Mouse (Mus musculus): ENCODE data around the gene Grid1. TPM values are rescaled to one million over a fixed set of nuclear protein-coding genes. Genes with fewer than 3 reads are reported as not detected.
A peak's percentile ranks its signal among the peaks of the same experiment; 100 is the strongest.

Grid1 gene
- not detected for polyA plus RNA-seq (2021)

DNA sequence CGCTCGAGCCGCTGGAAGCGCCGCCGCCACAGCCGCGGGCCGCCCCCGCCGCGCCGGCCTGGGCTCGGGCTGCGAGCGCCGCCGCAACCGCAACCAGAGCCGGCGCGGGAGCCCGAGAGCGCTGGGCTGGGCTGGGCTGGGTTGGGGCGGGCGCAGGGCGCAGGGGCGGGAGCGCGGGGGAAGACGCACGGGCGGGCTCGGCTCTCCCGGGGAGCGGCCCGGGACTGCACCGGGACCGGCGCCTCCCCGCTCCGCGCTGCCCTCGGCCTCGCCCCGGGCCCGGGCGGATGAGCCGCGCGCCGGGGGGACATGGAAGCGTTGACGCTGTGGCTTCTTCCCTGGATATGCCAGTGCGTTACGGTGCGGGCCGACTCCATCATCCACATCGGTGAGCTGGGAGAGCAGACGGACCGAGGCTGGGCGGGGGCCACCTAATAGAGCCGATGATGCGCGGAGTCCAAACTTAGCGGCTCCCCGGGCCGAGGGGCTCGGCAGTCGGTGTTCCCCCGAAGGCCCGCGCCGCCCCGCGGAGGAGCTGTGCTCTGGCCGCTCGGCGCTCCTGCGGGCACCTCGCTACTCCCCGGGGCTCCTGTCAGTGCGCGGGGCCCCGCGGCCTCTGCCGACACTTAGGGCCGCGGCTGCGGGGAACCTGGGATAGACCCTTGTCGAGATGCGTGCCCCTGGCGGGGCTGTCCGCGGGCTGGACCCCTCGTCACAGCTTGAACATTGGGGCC, at the start of gene Grid1:
Gene Grid1 (plus strand): TSS at position 190 of the 734 bp plus-strand sequence.
- ChIA-PET POLR2A (no interaction called here), CTCF (no interaction called here)
- DNase-seq (ENCODE audit: low read depth, low spot score) (no peak), ATAC-seq (no peak)
- TF ChIP-seq CTCF (IDR thresholded peaks at IDR 0.05): no peak
- in situ Hi-C loops (cut with MboI; ENCODE audit: low pct_unique_long_range_greater_than_20kb): loop anchor here (10.0 kb wide), 2 partner anchors 135 to 295 kb away; no protein-coding TSS in a partner anchor
- peaks cover 52% of the 10 kb centered on the region for H3K27me3 ChIP-seq

DNA sequence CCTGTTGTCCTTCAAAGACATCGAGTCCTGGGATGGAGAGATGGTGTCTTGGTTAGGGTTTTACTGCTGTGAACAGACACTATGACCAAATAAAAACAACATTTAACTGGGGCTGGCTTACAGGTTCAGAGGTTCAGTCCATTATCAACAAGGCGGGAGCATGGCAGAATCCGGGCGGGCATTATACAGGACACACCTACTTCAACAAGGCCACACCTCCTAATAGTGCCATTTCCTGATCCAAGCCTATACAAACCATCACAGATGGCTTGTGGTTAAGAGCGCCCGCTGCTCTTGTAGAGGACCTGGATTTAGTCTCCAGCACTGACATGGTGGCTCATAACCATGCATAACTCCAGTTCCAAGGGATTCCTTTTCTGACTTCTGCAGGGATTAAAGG, 49.4 kb upstream of the Grid1 start:
- peaks cover 5% of the 10 kb centered on the region for H3K27me3 ChIP-seq
- no peak for TF ChIP-seq CTCF (IDR thresholded peaks at IDR 0.05)
- DNase-seq (ENCODE audit: low read depth, low spot score): no peak
- no peak for ATAC-seq
- in situ Hi-C loops (cut with MboI; ENCODE audit: low pct_unique_long_range_greater_than_20kb): loop anchor here (5.0 to 10.0 kb wide), 2 partner anchors 148 to 336 kb away; no protein-coding TSS in a partner anchor
- ChIA-PET POLR2A (no interaction called here), CTCF (interaction anchor here (1.4 to 2.8 kb wide), 4 partner anchors 15 to 154 kb away, joined by 3 to 15 read pairs (median 5); no protein-coding TSS in a partner anchor)

DNA sequence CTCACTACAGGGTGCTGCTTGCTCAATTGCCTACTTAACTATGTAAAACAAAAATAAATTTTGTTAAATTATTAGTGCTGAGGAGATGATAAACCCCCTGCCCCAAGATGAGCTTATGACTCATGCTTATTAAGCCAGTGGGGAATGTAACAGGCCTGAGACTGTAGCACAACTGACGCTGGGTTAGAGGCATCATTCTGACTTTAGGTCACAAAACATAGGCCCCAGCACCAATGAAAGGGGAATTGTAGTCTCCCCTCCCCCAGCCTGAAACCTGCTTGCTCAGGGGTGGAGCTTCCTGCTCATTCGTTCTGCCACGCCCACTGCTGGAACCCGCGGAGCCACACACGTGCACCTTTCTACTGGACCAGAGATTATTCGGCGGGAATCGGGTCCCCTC, 48.3 kb upstream of the Grid1 start:
- H3K27me3 ChIP-seq: peaks cover 5% of the 10 kb centered on the region
- no peak for TF ChIP-seq CTCF (IDR thresholded peaks at IDR 0.05)
- ATAC-seq: no peak
- ChIA-PET POLR2A (no interaction called here), CTCF (interaction anchor here (1.1 to 1.7 kb wide), 4 partner anchors 16 to 155 kb away, joined by 3 to 6 read pairs (median 4); no protein-coding TSS in a partner anchor)
- DNase-seq (ENCODE audit: low read depth, low spot score): no peak
- in situ Hi-C loops (cut with MboI; ENCODE audit: low pct_unique_long_range_greater_than_20kb): loop anchor here (5.0 to 10.0 kb wide), 2 partner anchors 149 to 337 kb away; no protein-coding TSS in a partner anchor

GRCm38 (mm10) chr14:34772132-34772531, 47.8 kb upstream of the Grid1 start:
- peaks cover 5% of the 10 kb centered on the region for H3K27me3 ChIP-seq
- no peak for DNase-seq (ENCODE audit: low read depth, low spot score)
- no peak for TF ChIP-seq CTCF (IDR thresholded peaks at IDR 0.05)
- ChIA-PET POLR2A (no interaction called here), CTCF (interaction anchor here (1.1 to 1.7 kb wide), 2 partner anchors 151 to 155 kb away, joined by 3 to 6 read pairs; no protein-coding TSS in a partner anchor)
- in situ Hi-C loops (cut with MboI; ENCODE audit: low pct_unique_long_range_greater_than_20kb): loop anchor here (5.0 to 10.0 kb wide), 2 partner anchors 150 to 337 kb away; no protein-coding TSS in a partner anchor
- no peak for ATAC-seq

GRCm38 (mm10) chr14:34773681-34774080, 46.2 kb upstream of the Grid1 start:
- ChIA-PET POLR2A (no interaction called here), CTCF (interaction anchor here (1.3 kb wide), 1 partner anchor 153 kb away, joined by 3 read pairs; no protein-coding TSS in a partner anchor)
- in situ Hi-C loops (cut with MboI; ENCODE audit: low pct_unique_long_range_greater_than_20kb): loop anchor here (5.0 to 10.0 kb wide), 2 partner anchors 151 to 339 kb away; no protein-coding TSS in a partner anchor
- ATAC-seq (no peak), DNase-seq (ENCODE audit: low read depth, low spot score) (no peak)
- TF ChIP-seq CTCF (IDR thresholded peaks at IDR 0.05): no peak
- peaks cover 5% of the 10 kb centered on the region for H3K27me3 ChIP-seq

GRCm38 (mm10) chr14:34774231-34774630, 45.7 kb upstream of the Grid1 start:
- ATAC-seq: no peak
- ChIA-PET POLR2A (no interaction called here), CTCF (interaction anchor here (0.9 to 1.7 kb wide), 4 partner anchors 8 to 161 kb away, joined by 3 to 5 read pairs (median 3); no protein-coding TSS in a partner anchor)
- peaks cover 5% of the 10 kb centered on the region for H3K27me3 ChIP-seq
- no peak for TF ChIP-seq CTCF (IDR thresholded peaks at IDR 0.05)
- DNase-seq (ENCODE audit: low read depth, low spot score): no peak
- in situ Hi-C loops (cut with MboI; ENCODE audit: low pct_unique_long_range_greater_than_20kb): loop anchor here (5.0 to 10.0 kb wide), 2 partner anchors 152 to 339 kb away; no protein-coding TSS in a partner anchor

- no peak for ATAC-seq
- POLR2A ChIA-PET: no interaction called here
- in situ Hi-C loops (cut with MboI; ENCODE audit: low pct_unique_long_range_greater_than_20kb): loop anchor here (10.0 kb wide), 1 partner anchor 342 kb away; no protein-coding TSS in a partner anchor
- CTCF ChIA-PET: interaction anchor here (0.6 to 3.3 kb wide), 5 partner anchors 8 to 166 kb away, joined by 3 to 25 read pairs (median 11); no protein-coding TSS in a partner anchor
- no peak for DNase-seq (ENCODE audit: low read depth, low spot score)
- no peaks in the 10 kb centered on the region for H3K27me3 ChIP-seq
- peak; percentile 26 for TF ChIP-seq CTCF (IDR thresholded peaks at IDR 0.05)
Observed at GRCm38 (mm10) chr14:34776719-34777385, 43.1 kb upstream of the Grid1 start.

DNA sequence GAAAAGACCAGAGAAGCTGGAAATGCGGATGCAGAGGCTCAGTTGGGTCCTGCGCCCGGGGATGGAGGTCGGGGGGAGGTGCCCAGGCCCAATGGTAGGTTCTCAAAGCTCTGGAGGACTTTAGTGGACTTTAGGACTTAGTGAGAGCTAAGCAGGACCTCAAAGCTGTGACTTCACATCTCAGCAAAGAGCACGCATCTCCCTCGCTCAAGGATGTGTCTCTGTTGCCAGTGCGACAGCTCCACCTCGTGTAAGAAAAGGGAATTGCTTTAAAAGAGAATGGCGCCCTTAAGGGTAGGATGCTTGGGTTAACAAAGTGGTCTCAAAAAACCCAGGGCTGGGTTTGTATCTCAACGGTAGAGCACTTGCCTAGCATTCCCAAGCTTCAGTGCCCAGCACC, 42.1 kb upstream of the Grid1 start:
- ATAC-seq: peak; percentile 62
- no peak for DNase-seq (ENCODE audit: low read depth, low spot score)
- POLR2A ChIA-PET: no interaction called here
- H3K27me3 ChIP-seq: no peaks in the 10 kb centered on the region
- in situ Hi-C loops (cut with MboI; ENCODE audit: low pct_unique_long_range_greater_than_20kb): loop anchor here (10.0 kb wide), 1 partner anchor 343 kb away; no protein-coding TSS in a partner anchor
- CTCF ChIA-PET: interaction anchor here (0.6 to 3.3 kb wide), 6 partner anchors 9 to 161 kb away, joined by 3 to 25 read pairs (median 9); no protein-coding TSS in a partner anchor
- peak; percentile 61 for TF ChIP-seq CTCF (IDR thresholded peaks at IDR 0.05)

GRCm38 (mm10) chr14:34778760-34779159, 41.1 kb upstream of the Grid1 start:
- H3K27me3 ChIP-seq: no peaks in the 10 kb centered on the region
- no peak for DNase-seq (ENCODE audit: low read depth, low spot score)
- no peak for ATAC-seq
- TF ChIP-seq CTCF (IDR thresholded peaks at IDR 0.05): no peak
- in situ Hi-C loops (cut with MboI; ENCODE audit: low pct_unique_long_range_greater_than_20kb): loop anchor here (10.0 kb wide), 1 partner anchor 344 kb away; no protein-coding TSS in a partner anchor
- ChIA-PET CTCF (interaction anchor here (1.5 to 3.3 kb wide), 5 partner anchors 9 to 162 kb away, joined by 5 to 25 read pairs (median 11); no protein-coding TSS in a partner anchor), POLR2A (interaction anchor here (0.9 kb wide), 1 partner anchor 160 kb away, joined by 3 read pairs; no protein-coding TSS in a partner anchor)

GRCm38 (mm10) chr14:34793406-34794037, 26.4 kb upstream of the Grid1 start:
- DNase-seq (ENCODE audit: low read depth, low spot score) (no peak), ATAC-seq (no peak)
- H3K27me3 ChIP-seq: peaks cover 11% of the 10 kb centered on the region
- ChIA-PET CTCF (no interaction called here), POLR2A (no interaction called here)
- no peak for TF ChIP-seq CTCF (IDR thresholded peaks at IDR 0.05)
- in situ Hi-C loops (cut with MboI; ENCODE audit: low pct_unique_long_range_greater_than_20kb): no loop called here

Data from Patski (cell line).